Mouse (Mus musculus): Measurements from ENCODE around the gene Clec16a.

DNA sequence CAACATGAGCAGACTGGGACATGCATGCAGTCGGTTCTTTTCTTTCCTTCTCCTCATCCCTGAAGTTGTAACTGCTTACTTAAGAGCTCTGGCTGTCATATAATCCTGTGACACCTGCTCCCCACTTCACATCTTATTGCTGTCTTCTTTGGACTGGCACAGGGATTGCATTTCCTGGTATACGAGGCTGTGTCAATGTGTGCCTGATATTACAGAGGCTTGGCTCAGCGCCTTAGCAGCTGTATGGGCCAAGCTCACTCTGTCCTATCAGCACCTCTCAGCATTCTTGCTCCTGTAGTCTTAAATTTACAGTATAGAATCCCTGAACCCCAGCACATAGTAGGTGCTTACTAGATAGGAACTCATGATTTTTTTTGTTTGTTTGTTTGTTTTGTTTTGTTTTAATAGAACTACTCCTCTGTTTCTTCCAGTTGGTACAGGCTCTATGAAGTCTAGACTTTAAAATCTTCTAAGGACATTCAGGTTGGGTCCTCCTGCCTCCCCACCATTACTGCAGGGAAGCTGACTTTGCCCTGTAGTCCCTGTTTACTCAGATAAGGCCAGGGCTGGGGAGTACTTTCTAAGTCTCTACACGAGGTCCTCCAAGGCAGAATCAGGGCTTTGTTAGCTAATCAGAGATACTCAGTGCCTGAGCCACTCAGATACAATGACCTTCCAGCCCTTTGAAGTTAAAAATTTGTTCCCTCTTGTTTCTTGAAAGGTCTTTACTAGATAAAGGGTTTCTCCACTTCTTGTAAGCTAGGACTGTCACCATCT lies 97.9 kb downstream of the Clec16a start:
- TF ChIP-seq ZC3H11A (IDR thresholded peaks at IDR 0.05; ENCODE audit: low read depth, low read length) (no peak), MAX (IDR thresholded peaks at IDR 0.05; ENCODE audit: low read length) (no peak), CTCF (conservative IDR thresholded peaks at IDR 0.05 in 1 of 2, IDR thresholded peaks at IDR 0.05 in 1 of 2; ENCODE audit: low read depth in 2 of 2, low read length in 2 of 2) (no peak), E2F4 (IDR thresholded peaks at IDR 0.05; ENCODE audit: insufficient replicate concordance, low read depth, low read length) (no peak), NELFE (IDR thresholded peaks at IDR 0.05; ENCODE audit: low read depth, low read length) (no peak), USF2 (conservative IDR thresholded peaks at IDR 0.05; ENCODE audit: low read depth, low read length) (no peak), MAFK (IDR thresholded peaks at IDR 0.05; ENCODE audit: insufficient replicate concordance, low read length) (no peak), POLR2A (IDR thresholded peaks at IDR 0.05; ENCODE audit: low read depth, low read length) (no peak), CHD2 (IDR thresholded peaks at IDR 0.05; ENCODE audit: low read length) (no peak), SIN3A (IDR thresholded peaks at IDR 0.05; ENCODE audit: low read length) (no peak), BHLHE40 (IDR thresholded peaks at IDR 0.05; ENCODE audit: low read depth, low read length) (no peak)
